Mouse (Mus musculus) hindbrain, embryonic 11.5 days (tissue): ENCODE data around the gene Elovl5. TPM values are rescaled to one million over a fixed set of nuclear protein-coding genes. Genes with fewer than 3 reads are reported as not detected.

Source experiments
- polyA plus RNA-seq: library from polyadenylated mRNA; unstranded; fragments of >200 nt; fragmentation: Nextera tagmentation; extraction: Ambion mirVana; gene quantifications from 2 replicates; pipeline ENCODE4 v1.2.1, GENCODE M21; 2014

Elovl5 gene
- polyA plus RNA-seq, 1 experiment from 2014 or later: 85.1 TPM

Other genes starting within 250 kb of the Elovl5 start
- gene Gclc, start 162.8 kb upstream of the Elovl5 start, polyA plus RNA-seq: 19.5 and 22.6 TPM in 2 replicates
- 0.10 TPM in 1 of 2 replicates, not detected in the other for gene Gcm1, start 134.6 kb downstream of the Elovl5 start, polyA plus RNA-seq
- 35.5 and 36.9 TPM in 2 replicates for gene Fbxo9, start 191.7 kb downstream of the Elovl5 start, polyA plus RNA-seq
- gene Ick, start 191.8 kb downstream of the Elovl5 start, polyA plus RNA-seq: 36.4 and 39.3 TPM in 2 replicates